ENCODE assay signal across 19 mouse cellular contexts in the genomic region with DNA sequence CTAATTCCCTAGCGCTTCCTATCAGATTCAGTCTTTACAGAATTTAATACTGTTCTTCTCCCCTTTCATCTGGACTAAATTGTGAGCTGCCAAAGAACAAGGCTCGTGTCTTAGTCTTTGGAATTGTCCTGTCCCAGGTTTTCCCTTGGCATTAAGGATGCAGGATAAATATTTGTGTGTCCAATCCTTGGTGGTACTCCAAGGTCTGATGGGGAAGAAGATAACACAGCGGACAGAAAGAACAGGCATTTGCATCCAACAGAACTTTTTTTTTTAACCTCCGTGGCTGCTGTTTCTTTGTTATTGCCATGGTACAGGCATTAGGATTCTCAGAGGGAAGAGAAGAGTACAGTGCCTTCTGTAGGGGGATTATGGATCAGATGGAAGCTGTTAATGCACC.
"Had no signal": no experiment of that assay in that cellular context is flagged by ENCODE, and none has a peak within 500 bp of the region (broad histone marks: within the 10 kb centered on the region; RNA-seq: fewer than 3 reads in every experiment).

No protein-coding gene starts in this region.

- H3K9ac ChIP-seq: heart, embryonic 12.5 days; hindbrain, embryonic 12.5 days; hindbrain, embryonic 14.5 days; intestine, embryonic 15.5 days; limb, embryonic 12.5 days had no signal

- DNase-seq: gastrocnemius, adult 2 months; gastrocnemius, postnatal 10 days; gastrocnemius, postnatal 25 days; heart, adult 18-20 months; heart, postnatal 10 days; kidney, adult 18-20 months; kidney, adult 8-10 months; kidney, postnatal 10 days; kidney, postnatal 25 days; kidney, postnatal 4 days had no signal

- H3K4me3 ChIP-seq: gastrocnemius, adult 2 months; heart, embryonic 10.5 days; heart, embryonic 12.5 days; hindbrain, embryonic 12.5 days; intestine, embryonic 15.5 days; layer of hippocampus, adult 2 months; left cerebral cortex, adult 2 months; limb, embryonic 10.5 days; limb, embryonic 12.5 days had no signal

- H3K9me3 ChIP-seq: heart, embryonic 10.5 days; heart, embryonic 12.5 days; hindbrain, embryonic 12.5 days; intestine, embryonic 15.5 days; limb, embryonic 10.5 days had no signal

- H3K36me3 ChIP-seq: heart, embryonic 10.5 days; heart, embryonic 12.5 days; hindbrain, embryonic 12.5 days; intestine, embryonic 15.5 days; limb, embryonic 10.5 days; limb, embryonic 12.5 days had no signal

- H3K27ac ChIP-seq: gastrocnemius, adult 2 months; heart, embryonic 10.5 days; hindbrain, embryonic 12.5 days; hindbrain, embryonic 14.5 days; intestine, embryonic 15.5 days; layer of hippocampus, adult 2 months; left cerebral cortex, adult 2 months; limb, embryonic 10.5 days; limb, embryonic 12.5 days had no signal

- H3K27me3 ChIP-seq: heart, embryonic 12.5 days; hindbrain, embryonic 12.5 days; intestine, embryonic 15.5 days; limb, embryonic 12.5 days had no signal
